Comparison of ENCODE assay signal across 9 mouse cellular contexts in the genomic region with DNA sequence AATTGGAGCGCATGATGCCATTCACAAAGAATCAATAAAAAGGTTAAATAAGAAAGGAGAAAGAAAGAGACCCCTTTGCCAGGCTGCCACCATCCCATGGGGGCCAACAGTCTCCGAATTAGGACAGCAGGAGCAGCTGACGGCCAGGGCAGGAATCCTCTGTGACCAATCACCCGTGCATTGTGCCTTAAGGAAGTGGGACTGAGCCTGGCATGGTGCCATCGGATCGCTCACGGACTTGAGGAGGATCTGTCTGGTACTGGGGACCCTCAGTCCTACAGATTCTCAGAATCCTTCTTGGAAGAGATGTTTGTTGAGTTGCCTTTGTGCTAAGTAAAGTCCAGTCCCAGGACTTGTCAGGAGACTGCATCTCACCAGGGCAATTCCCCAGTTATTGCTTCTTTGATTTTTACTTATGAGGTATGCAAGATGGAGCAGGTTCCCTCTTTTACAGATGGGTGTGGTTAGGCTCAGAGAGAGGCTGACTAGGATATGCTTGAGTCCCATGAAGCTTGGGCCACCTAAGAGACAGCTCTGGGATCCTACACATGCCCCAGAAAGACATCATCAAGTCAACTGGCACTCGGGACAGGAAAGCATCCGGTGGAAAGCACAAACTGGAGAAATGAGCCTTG. TPM values are rescaled to one million over a fixed set of nuclear protein-coding genes. Genes with fewer than 3 reads are reported as not detected.
DNase-seq lines count a peak whose midpoint lies in the region; ATAC-seq and TF ChIP-seq lines count a peak whose summit lies in the region.
"Had no signal": no experiment of that assay in that cellular context is flagged by ENCODE, and none has a peak within 500 bp of the region (broad histone marks: within the 10 kb centered on the region; RNA-seq: fewer than 3 reads in every experiment).

No protein-coding gene starts in this region.

- H3K9me3 ChIP-seq in MEL (replicated peaks; ENCODE audit: insufficient read depth, low read length), result no peaks in the 10 kb centered on the region
- H3K9me3 ChIP-seq in liver, embryonic 15.5 days (replicated peaks), result no peaks in the 10 kb centered on the region
- H3K9me3 ChIP-seq: midbrain, embryonic 13.5 days had no signal

- intact Hi-C loops in gastrocnemius, postnatal 14 days (cut with DNase I; ENCODE audit: low total_unique reads), result no loop called here

- H3K27ac ChIP-seq in MEL (ENCODE audit: control insufficient read depth, low read depth, low read length), result no peak overlapping the region
- H3K27ac ChIP-seq in liver, embryonic 15.5 days (replicated peaks), result peak overlapping the region; percentile 29; the same call in 1 of the 2 replicates
- H3K27ac ChIP-seq: midbrain, embryonic 13.5 days had no signal

- no peaks in the 10 kb centered on the region; a peak in 1 of 4 replicates for H3K27me3 ChIP-seq in MEL (ENCODE audit: control insufficient read depth in 1 of 2, insufficient read depth in 2 of 2, low read length in 2 of 2)
- H3K27me3 ChIP-seq in liver, embryonic 15.5 days, result no peaks in the 10 kb centered on the region
- H3K27me3 ChIP-seq: midbrain, embryonic 13.5 days had no signal

- no peak for ATAC-seq in liver, embryonic 15.5 days (ENCODE audit: insufficient read depth)
- ATAC-seq: midbrain, embryonic 13.5 days had no signal

- H3K36me3 ChIP-seq in MEL (ENCODE audit: control insufficient read depth in 1 of 2, insufficient read depth in 2 of 2, low read length in 2 of 2), result peaks cover 0 to 11% of the 10 kb centered on the region in 2 experiments; a peak in 2 of 4 replicates
- no peaks in the 10 kb centered on the region for H3K36me3 ChIP-seq in liver, embryonic 15.5 days (replicated peaks)
- H3K36me3 ChIP-seq: midbrain, embryonic 13.5 days had no signal

- H3K9ac ChIP-seq in MEL (ENCODE audit: control insufficient read depth, low read depth, low read length, poor library complexity, severe bottlenecking), result no peak overlapping the region
- no peak overlapping the region for H3K9ac ChIP-seq in liver, embryonic 15.5 days
- H3K9ac ChIP-seq: midbrain, embryonic 13.5 days had no signal

- no peak overlapping the region for H3K4me3 ChIP-seq in MEL (ENCODE audit: control insufficient read depth in 1 of 2, insufficient read depth in 1 of 2, low read depth in 2 of 2, low read length in 2 of 2)
- H3K4me3 ChIP-seq in liver, embryonic 15.5 days (replicated peaks), result no peak overlapping the region
- H3K4me3 ChIP-seq: midbrain, embryonic 13.5 days had no signal

- peak; percentile 54 for DNase-seq in gastrocnemius, postnatal 14 days
- DNase-seq in gastrocnemius, adult 18-20 months (ENCODE audit: low spot score), result no peak
- DNase-seq in kidney, postnatal 25 days, result peak; percentile 57 to 73
- no peak for DNase-seq in kidney, adult 8-10 months
- peak; percentile 60 for DNase-seq in MEL (ENCODE audit: low read depth, low spot score)
- DNase-seq in urinary bladder, postnatal 25 days (ENCODE audit: low spot score), result no peak
- DNase-seq in urinary bladder, postnatal 4 days (ENCODE audit: low spot score in 2 of 2), result no peak

- H3K4me1 ChIP-seq in MEL (ENCODE audit: control insufficient read depth in 1 of 2, insufficient read depth in 2 of 2, low read length in 2 of 2), result peaks cover 3 to 41% of the 10 kb centered on the region in 2 experiments
- H3K4me1 ChIP-seq in liver, embryonic 15.5 days (replicated peaks), result peaks cover 29% of the 10 kb centered on the region

- WGBS in liver, embryonic 15.5 days (ENCODE audit: insufficient replicate concordance), result 63% methylated on average over 9 of the region's 9 CpGs

- no peak for TF ChIP-seq EP300 in MEL (IDR thresholded peaks at IDR 0.05; ENCODE audit: low read depth in 1 of 2, low read length in 2 of 2)

- no peak overlapping the region for H3K4me2 ChIP-seq in liver, embryonic 15.5 days
- H3K4me2 ChIP-seq: midbrain, embryonic 13.5 days had no signal

- no peak for TF ChIP-seq CTCF in MEL (IDR thresholded peaks at IDR 0.05 in 2 of 3, conservative IDR thresholded peaks at IDR 0.05 in 1 of 3; ENCODE audit: control insufficient read depth in 1 of 3, insufficient read depth in 1 of 3, low read depth in 2 of 3, low read length in 3 of 3, poor library complexity in 1 of 3, severe bottlenecking in 1 of 3)

- TF ChIP-seq RAD21 in MEL (IDR thresholded peaks at IDR 0.05; ENCODE audit: low read depth, low read length), result no peak

- no peaks in the 10 kb centered on the region for H3K79me2 ChIP-seq in MEL (ENCODE audit: control insufficient read depth, insufficient read depth, low read length, poor library complexity)

- TF ChIP-seq POLR2A in MEL (IDR thresholded peaks at IDR 0.05; ENCODE audit: control insufficient read depth in 1 of 2, insufficient read depth in 1 of 2, low read depth in 1 of 2, low read length in 2 of 2, poor library complexity in 1 of 2), result no peak

TF ChIP-seq in MEL, 35 proteins besides CTCF, POLR2A, EP300 and RAD21:
- TF ChIP-seq POLR2AphosphoS2 (IDR thresholded peaks at IDR 0.05; ENCODE audit: low read length) (no peak), MYB (IDR thresholded peaks at IDR 0.05; ENCODE audit: low read depth, low read length) (no peak), ZC3H11A (IDR thresholded peaks at IDR 0.05; ENCODE audit: low read depth, low read length) (no peak), UBTF (IDR thresholded peaks at IDR 0.05; ENCODE audit: borderline replicate concordance, insufficient read depth, low read depth, low read length) (no peak), JUND (IDR thresholded peaks at IDR 0.05; ENCODE audit: low read depth, low read length) (no peak), TBP (IDR thresholded peaks at IDR 0.05; ENCODE audit: low read depth, low read length) (no peak), NRF1 (IDR thresholded peaks at IDR 0.05; ENCODE audit: insufficient read depth, low read depth, low read length, poor library complexity, severe bottlenecking) (no peak), TCF12 (IDR thresholded peaks at IDR 0.05; ENCODE audit: low read depth, low read length) (no peak), HCFC1 (IDR thresholded peaks at IDR 0.05; ENCODE audit: low read depth, low read length) (no peak), BHLHE40 (IDR thresholded peaks at IDR 0.05; ENCODE audit: borderline replicate concordance, low read depth, low read length) (no peak), CHD2 (IDR thresholded peaks at IDR 0.05; ENCODE audit: low read length) (no peak), MEF2A (IDR thresholded peaks at IDR 0.05; ENCODE audit: extremely low read depth, insufficient replicate concordance, low read depth, low read length, poor library complexity, severe bottlenecking) (no peak), ZNF384 (IDR thresholded peaks at IDR 0.05; ENCODE audit: low read depth, low read length) (no peak), CHD1 (IDR thresholded peaks at IDR 0.05; ENCODE audit: low read depth, low read length) (no peak), MXI1 (IDR thresholded peaks at IDR 0.05; ENCODE audit: low read depth, low read length) (no peak), SIN3A (IDR thresholded peaks at IDR 0.05; ENCODE audit: low read length) (no peak), E2F4 (IDR thresholded peaks at IDR 0.05; ENCODE audit: borderline replicate concordance, low read depth, low read length) (no peak), NELFE (IDR thresholded peaks at IDR 0.05; ENCODE audit: low read depth, low read length) (no peak), POLR2AphosphoS5 (IDR thresholded peaks at IDR 0.05; ENCODE audit: borderline replicate concordance, low read depth, low read length) (no peak), USF1 (IDR thresholded peaks at IDR 0.05; ENCODE audit: low read depth, low read length) (no peak)

RNA-seq across cellular contexts. Expression of a gene that starts 12.4 kb away (rescaled TPM):
- total RNA-seq in gastrocnemius, postnatal 14 days (2021), result 10 to 100 TPM; 10.4 to 11.9 TPM
- total RNA-seq in gastrocnemius, adult 18-20 months (2021), result 10 to 100 TPM; 15.6 to 17.1 TPM
- total RNA-seq in MEL (2012; rRNA removed), result 15.1 and 15.9 TPM in 2 replicates
- polyA plus RNA-seq in MEL (2012; ENCODE audit: insufficient read depth in 1 of 2, insufficient read length in 2 of 2, low read depth in 1 of 2, low replicate concordance in 2 of 2, missing spikeins in 1 of 2), result 10 to 100 TPM in 1 of 2 experiments, not detected in 1; 21.1 TPM
- 6.6 and 8.3 TPM in 2 replicates for polyA plus RNA-seq in liver, embryonic 15.5 days (2015; fragmentation: Nextera tagmentation; extraction: Ambion mirVana)

RNA-seq across cellular contexts. Expression of a gene that starts 15.9 kb away (rescaled TPM):
- total RNA-seq in gastrocnemius, postnatal 14 days (2021), result 1 to 10 TPM; 6.5 to 7.4 TPM
- total RNA-seq in gastrocnemius, adult 18-20 months (2021), result 1 to 10 TPM; 4.3 to 5.1 TPM
- total RNA-seq in MEL (2012; rRNA removed), result 3.8 and 4.1 TPM in 2 replicates
- polyA plus RNA-seq in MEL (2012; ENCODE audit: insufficient read depth in 1 of 2, insufficient read length in 2 of 2, low read depth in 1 of 2, low replicate concordance in 2 of 2, missing spikeins in 1 of 2), result 1 to 10 TPM in 1 of 2 experiments, not detected in 1; 9.5 TPM
- 4.1 and 4.8 TPM in 2 replicates for polyA plus RNA-seq in liver, embryonic 15.5 days (2015; fragmentation: Nextera tagmentation; extraction: Ambion mirVana)

Comparison
In these comparisons a context has a peak if more than half of its experiments do, and no peak if none do; other contexts are left out.
1. DNase-seq: peak in gastrocnemius, postnatal 14 days (single experiment), kidney, postnatal 25 days (2 of 2) and MEL (single experiment); none in gastrocnemius, adult 18-20 months (single experiment), kidney, adult 8-10 months (0 of 2), urinary bladder, postnatal 25 days (single experiment) and urinary bladder, postnatal 4 days (0 of 2).